Mouse (Mus musculus): ENCODE results near the gene Ap5b1.

The Ap5b1 gene

DNA sequence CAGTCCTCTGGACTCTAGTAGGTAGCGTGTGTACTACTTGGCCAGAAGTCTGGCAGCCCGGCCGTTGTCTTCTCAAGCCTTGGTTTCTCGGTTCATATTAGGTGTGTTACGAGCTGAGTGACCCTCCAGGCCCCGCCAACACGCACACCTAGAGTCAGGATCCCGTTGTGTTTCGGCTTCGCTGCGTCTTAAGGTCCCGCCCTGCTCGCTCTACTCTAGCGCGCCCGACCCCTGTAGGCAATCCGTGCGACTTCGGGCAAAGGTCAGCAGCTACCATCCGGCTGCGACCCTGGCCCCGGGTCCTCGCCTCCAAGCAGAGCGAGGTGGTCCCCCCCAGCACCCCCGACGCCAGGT, 668 bp upstream of the Ap5b1 start:
- no peak for DNase-seq (ENCODE audit: low read depth, low spot score)

GRCm38 (mm10) chr19:5568470-5569140, 780 bp downstream of the Ap5b1 start:
- DNase-seq (ENCODE audit: low read depth, low spot score) = peak; percentile 96

DNA sequence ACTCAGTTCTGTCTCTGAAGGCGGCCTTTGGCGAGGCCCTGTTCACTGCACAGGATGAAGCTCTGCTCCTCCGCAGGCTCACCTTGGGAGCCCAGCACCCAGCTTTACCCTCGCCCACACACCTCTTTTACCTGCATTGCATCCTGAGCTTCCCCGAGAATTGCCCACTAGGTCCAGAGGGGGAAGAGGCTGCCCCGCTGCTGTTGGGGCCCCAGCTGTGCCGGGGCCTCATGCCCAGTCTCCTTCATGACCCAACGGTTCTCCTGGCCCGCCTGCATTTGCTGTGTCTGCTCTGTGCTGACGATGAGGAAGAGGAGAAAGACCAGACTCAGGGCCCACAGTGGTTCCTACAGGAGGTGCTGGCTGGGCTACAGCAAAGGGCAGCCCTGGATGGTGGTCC, 1.7 kb downstream of the Ap5b1 start:
- DNase-seq (ENCODE audit: low read depth, low spot score) = no peak

DNA sequence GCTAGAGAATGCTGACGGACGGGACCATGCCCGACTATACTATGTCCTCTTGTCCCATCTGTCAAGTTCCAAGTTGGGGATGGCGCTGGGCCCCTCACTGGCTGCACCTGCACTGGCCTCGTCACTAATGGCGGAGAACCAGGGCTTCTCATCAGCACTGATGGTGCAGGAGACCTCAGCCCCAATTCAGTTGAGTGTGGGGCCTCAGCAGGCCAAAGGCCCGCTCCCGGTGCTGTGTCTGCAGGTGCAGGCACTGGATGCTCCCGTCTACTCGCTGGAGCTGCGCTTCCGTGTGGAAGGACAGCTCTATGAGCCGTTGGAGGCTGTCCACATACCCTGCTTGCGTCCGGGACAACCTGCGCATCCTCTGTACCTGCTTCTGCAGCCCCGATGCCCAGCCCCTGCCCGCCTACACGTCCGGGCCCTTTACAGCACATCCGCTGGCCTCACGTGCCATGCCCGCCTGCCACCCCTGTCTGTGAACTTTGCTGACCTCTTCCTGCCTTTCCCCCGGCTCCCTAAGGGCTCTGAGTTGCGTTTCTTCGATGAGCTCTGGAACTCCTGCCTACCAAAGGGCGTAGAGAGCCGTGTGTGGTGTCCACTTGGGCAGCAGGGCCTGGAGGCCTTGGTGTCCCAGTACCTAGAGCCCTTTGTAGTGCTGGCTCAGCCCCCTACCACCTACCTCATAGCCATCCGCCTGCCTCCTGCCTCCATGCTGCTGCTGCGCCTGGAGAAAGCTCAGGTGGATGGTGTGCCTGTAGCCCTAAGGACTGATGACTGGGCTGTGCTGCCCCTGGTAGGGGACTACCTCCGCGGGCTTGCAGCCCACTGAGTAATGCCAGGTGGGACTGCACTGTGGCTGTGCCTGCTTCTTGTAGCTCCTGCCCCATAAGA, 2.8 kb downstream of the Ap5b1 start:
- no peak for DNase-seq (ENCODE audit: low read depth, low spot score)

DNA sequence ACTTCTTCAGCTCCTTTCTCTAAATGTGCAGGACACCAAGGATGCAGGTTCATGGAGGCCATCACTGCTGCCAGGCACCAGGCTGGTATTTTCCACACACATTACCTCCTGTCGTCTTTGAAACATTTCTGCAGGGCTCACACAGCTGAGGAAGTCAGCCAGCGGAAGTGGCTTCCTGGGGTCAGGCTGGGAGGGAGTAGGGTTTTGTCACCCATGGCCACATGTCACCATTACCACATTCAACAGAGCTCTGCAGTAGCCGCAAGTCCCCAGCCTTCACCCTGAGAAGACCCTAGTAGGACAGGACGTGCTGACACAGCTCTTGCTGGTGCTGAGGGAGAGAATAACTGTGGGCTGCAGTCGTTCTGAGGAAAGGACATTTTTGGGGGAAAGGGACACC, 4.0 kb downstream of the Ap5b1 start:
- peak; percentile 20 for DNase-seq (ENCODE audit: low read depth, low spot score)

DNA sequence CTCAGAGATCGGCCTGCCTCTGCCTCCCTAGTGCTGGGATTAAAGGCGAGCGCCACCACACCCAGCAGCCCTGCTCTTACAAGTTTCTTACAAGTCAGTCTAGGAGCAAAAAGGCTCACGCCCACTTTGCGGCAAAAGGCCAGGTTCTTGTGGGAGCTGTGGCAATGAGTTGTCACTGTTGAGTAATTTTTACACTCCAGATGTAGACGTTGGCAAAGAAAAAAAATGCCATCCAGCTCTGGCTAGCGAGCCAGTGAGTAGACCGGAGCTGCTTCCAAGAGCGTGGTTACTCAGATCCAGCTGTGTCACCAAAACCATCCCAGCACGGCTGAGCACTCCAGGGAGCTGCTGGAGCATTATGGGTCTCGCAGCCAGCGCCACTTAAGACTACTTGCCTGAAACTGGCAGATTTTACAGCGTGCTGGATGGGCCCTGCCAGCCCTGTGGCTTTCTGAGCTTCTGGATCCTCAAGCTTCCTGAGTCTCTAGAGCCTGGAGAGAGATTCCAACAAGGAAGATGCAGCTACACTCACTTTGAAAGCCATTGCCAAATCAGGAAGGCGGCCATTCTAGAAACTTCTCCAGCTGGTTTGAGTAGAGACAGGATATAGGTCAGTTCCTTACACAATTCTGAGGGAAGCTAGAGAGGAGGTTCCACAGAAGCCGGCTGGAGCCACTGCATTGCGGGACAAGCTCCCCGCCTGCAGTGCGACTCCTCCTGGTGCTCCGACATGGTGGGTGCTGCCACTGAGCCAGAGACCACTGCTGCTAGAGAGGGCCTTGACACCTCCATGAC, 4.7 kb downstream of the Ap5b1 start:
- peak; percentile 88 for DNase-seq (ENCODE audit: low read depth, low spot score)

GRCm38 (mm10) chr19:5575336-5575735, 7.5 kb downstream of the Ap5b1 start:
- DNase-seq (ENCODE audit: low read depth, low spot score) = no peak

DNA sequence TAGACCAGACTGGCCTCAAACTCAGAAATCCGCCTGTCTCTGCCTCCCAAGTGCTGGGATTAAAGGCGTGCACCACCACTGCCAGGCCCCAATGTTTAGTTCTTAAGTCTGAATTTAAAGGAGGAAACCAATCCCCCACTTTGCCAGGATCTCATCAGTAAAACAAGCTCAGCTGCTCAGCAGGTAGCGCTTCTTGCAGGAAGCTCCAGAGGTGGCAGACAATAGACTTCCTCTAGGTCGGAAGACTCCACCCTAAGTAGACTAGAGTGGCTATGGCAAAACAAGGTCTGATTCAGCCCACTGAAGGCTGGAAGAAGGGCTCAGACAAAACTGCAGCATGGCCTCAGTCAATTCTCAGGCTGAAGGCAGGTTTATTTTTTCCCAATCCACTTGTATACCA, 12.1 kb downstream of the Ap5b1 start:
- DNase-seq (ENCODE audit: low read depth, low spot score) = no peak

DNA sequence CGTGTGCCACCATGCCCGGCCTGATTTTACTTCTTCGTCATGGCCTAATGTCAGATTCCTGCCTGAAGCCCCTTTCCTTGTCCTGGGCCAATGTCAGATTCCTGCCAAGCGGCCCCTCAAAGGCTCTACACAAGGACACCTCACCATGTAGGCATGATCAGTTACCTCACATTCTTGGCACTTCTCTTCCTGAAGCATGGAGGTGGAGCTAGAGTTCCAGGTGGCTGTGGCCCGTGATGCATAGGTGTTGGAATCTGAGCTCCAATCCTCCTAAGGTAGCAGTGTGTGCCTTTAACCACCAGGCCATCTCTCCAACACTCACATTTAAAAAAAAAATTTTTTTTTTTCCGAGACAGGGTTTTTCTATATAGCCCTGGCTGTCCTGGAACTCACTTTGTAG, 13.0 kb downstream of the Ap5b1 start:
- DNase-seq (ENCODE audit: low read depth, low spot score) = no peak

DNA sequence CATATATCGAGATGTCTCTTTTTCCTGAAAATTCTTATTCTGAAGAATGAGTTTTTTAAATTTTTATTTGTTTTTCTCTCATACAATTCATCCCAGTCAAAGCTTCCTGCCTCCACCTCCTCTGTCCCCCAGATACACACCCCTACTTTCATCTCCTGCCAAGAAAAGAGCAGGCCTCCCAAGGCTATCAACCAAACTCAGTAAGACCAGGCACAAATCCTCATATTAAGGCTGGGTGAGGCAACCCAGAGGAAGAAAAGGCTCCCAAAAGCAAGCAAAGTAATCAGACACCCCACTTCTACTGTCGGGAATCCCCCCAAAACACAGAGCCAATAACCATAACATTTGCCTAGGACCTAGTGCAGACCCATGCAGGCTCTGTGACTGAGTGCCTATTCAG, 14.2 kb downstream of the Ap5b1 start:
- DNase-seq (ENCODE audit: low read depth, low spot score) = no peak

DNA sequence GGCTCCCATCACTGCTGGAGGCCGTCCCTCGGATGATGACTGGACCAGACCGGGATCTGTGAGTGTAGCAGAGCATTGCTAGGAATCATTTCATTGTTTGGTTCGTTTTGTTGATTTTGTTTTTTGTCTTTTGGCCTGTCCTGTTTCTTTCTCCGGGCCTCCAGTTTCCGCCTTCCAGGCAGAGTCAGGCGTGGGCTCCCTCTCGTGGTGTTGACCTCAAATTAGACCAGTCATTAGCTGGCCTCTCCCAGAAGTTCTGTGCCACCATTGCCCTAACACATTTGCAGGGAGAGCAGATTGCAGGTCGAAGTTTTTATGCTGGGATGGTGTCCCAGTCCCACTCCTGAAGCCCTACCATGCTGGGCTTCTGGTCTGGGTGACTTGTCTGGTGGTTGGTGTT, 21.3 kb downstream of the Ap5b1 start:
- DNase-seq (ENCODE audit: low read depth, low spot score) = no peak

GRCm38 (mm10) chr19:5591888-5592287, 24.1 kb downstream of the Ap5b1 start:
- DNase-seq (ENCODE audit: low read depth, low spot score) = no peak

GRCm38 (mm10) chr19:5599224-5599623, 31.4 kb downstream of the Ap5b1 start:
- DNase-seq (ENCODE audit: low read depth, low spot score) = no peak

DNA sequence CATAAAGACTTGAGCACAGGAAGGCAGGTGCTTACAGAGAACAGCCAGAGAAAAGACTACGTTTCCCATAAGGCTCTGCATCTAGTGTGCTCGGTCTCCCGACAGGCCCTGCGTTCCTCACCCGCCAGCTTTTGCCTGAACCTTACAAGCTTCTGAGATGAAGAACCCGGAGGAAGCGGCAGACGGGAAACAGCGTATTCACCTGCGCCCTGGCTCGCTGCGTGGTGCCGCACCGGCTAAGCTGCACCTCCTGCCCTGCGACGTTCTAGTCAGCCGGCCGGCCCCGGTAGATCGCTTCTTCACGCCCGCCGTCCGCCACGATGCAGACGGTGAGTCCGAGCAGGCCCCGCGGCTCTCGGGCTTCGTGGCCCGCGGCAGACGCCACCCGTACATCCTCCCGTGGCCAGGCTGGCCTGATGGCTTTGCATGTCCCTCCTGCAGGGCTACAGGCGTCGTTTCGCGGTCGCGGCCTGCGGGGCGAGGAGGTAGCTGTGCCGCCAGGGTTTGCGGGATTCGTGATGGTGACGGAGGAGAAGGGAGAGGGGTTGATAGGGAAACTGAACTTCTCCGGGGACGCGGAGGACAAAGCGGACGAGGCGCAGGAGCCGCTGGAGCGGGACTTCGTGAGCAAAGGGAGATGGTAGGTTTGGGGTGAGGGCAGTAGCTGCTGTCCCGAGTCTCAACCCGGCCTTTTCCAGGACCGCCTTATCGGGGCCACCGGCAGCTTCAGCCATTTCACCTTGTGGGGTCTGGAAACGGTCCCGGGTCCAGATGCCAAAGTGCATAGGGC, 34.1 kb downstream of the Ap5b1 start, which contains the start of gene Rnaseh2c:
Gene Rnaseh2c (plus strand): TSS at position 122 of the 790 bp plus-strand sequence.
- peak; percentile 97 for DNase-seq (ENCODE audit: low read depth, low spot score)

GRCm38 (mm10) chr19:5603664-5604063, 35.8 kb downstream of the Ap5b1 start:
- no peak for DNase-seq (ENCODE audit: low read depth, low spot score)

DNA sequence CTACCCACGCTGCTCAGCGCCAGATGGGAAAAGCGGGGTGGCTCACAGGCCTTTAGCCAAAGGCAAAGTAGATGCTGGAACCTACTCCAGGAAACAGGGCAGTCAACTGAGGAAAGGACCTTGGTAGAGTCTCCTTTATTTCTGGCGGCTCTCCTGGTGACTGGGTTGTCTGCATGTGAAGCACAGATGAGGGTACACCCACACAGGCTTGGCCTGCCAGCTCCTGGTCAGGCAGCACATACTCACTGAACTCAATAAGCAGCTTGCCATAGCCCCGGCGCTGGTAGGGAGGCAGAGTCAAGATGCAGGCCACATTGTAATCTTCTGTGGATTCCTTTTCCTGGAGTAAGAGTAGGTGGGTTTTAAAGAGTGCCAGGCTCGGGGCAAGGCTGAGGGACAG, 37.3 kb downstream of the Ap5b1 start:
- DNase-seq (ENCODE audit: low read depth, low spot score) = peak; percentile 59

DNA sequence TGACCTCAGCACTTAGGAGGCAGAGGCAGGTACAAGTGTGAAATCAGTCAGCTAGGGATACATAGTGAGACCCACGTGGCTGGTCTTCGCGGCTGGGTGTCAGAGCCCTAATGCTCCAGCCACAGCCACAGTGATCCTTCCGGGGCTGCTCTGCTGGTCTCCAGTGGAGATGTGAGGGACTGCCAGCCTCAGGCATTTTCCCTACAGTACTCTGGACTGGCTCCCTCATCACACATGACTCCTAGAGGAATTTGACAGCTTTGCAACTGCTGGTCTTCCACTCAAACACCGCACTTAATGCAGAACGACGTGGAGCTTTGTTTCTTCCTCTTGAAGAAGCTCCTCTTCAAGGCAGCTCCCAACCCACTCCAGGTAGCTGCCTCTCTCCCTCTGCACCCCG, 38.4 kb downstream of the Ap5b1 start:
- DNase-seq (ENCODE audit: low read depth, low spot score) = no peak

DNA sequence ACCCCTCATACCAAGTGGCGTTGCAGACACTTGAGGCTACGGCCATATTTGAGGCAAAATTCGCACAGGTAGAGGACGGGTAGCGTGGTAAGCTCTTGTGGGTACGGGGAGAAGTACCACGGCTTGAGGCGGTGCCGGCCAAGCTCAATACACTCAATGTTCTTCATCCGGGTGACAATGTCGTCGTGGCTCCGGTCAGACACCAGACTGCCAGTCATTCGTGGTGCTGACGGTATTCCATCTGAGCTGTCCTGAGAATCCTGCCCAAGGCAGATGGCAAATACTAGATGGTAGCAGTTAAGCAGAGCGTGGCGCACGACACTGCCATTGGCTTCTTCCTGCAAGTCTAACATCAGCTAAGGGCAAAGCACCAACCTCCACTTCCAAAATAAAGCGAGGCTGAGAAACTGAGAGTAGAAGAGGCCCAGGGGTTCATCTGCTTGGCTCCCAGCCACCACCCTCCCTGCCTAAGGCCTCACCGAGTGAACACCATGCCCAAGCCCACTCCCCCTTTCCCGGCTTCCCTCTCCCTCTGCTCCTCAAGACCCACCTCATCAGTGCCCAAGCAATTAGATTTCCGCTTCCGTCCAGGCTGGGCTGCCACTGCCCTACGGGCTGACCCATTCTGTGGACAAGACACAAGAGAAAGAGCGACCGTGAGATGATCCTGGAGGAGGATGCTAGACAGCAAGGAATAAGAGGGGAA, 40.0 kb downstream of the Ap5b1 start:
- DNase-seq (ENCODE audit: low read depth, low spot score) = no peak

GRCm38 (mm10) chr19:5608707-5609106, 40.9 kb downstream of the Ap5b1 start:
- DNase-seq (ENCODE audit: low read depth, low spot score) = no peak

DNA sequence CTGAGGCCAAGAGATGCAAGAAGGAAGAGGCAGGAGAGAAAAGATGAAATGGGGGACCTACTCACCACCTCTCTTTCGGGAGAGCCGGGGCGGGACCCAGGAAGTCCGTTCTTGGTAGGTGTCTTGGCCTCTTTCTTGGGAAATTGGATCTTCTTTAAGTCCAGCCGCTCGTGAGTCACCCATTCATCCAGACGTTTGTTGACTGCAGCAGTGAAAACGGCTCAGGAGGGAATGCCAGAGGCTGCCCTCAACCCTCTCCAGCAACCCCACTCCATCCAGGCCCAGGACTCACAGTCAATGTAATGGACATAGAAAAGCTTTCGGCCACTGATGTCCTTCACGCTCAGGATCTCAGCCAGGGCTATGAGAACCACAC, 41.3 kb downstream of the Ap5b1 start:
- no peak for DNase-seq (ENCODE audit: low read depth, low spot score)

All from brain, adult 2 months (tissue).